Mouse (Mus musculus) spleen, embryonic (tissue): Measurements from ENCODE around the gene Usp53.

ENCODE experiments used
- CTCF ChIA-PET: fragments of 350-600 bp; sonication (Branson Sonifier 250); formaldehyde crosslinking; loops from one replicate; lab custom pipeline; 2022; lab: Charles Lee

Usp53 gene

GRCm38 (mm10) chr3:122888371-122888819, 95.9 kb downstream of the Usp53 start:
- CTCF ChIA-PET, result no interaction called here

GRCm38 (mm10) chr3:122887505-122888301, 96.6 kb downstream of the Usp53 start:
- CTCF ChIA-PET, result interaction anchor here (0.8 kb wide), 1 partner anchor 17 kb away, joined by 3 read pairs; no protein-coding TSS in a partner anchor
